Mouse (Mus musculus): Measurements from ENCODE around the gene Tbce.
"Not testable (repeated sequence)": the region's sequence is repeated elsewhere in the genome, so short reads cannot be mapped to it uniquely, and the experiment has no call there.

Gene Tbce

GRCm38 (mm10) chr13:14033309-14034072, 5.9 kb downstream of the Tbce start:
- DNase-seq, result no peak

GRCm38 (mm10) chr13:14026154-14026820, 13.2 kb downstream of the Tbce start:
- no peak for DNase-seq

DNA sequence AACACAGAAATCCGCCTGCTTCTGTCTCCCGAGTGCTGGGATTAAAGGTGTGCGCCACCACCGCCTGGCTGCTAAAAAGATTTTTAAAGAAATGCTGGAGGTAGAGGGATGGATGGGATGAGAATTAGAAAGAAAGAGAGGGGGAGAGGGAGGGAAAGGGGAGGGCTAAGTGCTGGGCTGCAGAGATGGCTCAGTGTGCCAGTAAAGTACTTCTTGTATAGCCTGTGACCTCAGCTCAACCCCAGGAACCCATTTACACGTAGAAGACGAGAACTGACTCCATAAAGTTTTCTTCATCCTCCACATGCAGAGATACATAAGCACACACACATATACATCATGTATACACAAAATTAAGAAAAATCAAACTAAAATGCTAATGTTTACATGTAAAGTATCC, 13.9 kb downstream of the Tbce start:
- DNase-seq, result no peak

DNA sequence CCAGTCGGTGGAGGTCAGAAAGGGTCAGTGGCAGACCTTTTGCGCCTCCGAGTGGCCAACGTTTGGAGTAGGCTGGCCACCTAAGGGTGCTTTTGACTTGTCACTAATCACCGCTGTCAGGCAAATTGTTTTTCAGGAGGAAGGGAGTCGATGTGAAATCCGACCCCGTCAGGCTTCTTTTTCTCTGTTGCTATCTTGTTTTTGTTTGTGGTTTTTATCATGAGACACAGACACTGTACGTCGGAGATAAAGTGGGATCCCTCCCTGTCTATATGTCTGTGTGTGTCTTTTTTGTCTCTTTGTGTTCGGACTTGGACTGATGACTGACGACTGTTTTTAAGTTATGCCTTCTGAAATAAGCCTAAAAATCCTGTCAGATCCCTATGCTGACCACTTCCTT, 18.0 kb downstream of the Tbce start:
- not testable (repeated sequence) for DNase-seq

DNA sequence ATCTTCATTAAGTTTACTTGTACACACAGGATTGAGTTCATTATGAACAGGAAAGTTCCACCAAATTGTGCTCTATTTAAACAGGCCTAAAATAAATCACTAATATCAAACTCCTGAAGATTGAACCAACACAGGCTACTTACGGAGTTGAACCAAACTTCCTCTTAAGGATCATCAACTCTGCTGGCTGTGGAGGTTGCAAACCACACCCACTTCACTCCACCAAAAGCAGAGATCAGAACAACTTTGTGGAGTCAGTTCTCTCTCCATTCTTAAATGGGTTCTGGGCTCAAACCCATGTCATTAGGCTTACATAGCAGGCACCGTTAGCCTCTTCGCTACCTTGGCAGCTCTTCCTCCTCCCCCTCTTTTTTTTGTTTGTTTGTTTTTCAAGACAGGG, 20.6 kb downstream of the Tbce start:
- no peak for DNase-seq

DNA sequence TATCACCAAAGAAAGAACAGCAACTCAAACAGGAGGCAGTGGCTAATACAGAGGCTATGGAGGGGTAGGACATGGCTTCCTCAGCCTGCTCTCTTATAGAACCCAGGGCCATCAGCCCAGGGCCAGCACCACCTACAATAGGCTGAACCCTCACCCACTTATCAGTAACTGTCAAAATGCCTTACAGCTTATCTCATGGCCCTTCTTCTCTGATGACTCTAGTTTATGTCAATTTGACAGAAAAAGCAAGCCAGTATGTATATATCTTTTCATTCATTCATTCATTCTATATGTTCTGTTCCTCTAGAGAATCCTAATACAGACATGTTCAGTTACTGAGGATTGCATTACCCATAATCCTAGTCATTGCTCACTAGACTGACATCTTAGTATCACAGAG, 21.2 kb downstream of the Tbce start:
- no peak for DNase-seq

GRCm38 (mm10) chr13:14015609-14016008, 23.8 kb downstream of the Tbce start:
- no peak for DNase-seq

- DNase-seq, result peak; percentile 35 to 47
Measured at GRCm38 (mm10) chr13:14014540-14014939, 24.9 kb downstream of the Tbce start.

DNA sequence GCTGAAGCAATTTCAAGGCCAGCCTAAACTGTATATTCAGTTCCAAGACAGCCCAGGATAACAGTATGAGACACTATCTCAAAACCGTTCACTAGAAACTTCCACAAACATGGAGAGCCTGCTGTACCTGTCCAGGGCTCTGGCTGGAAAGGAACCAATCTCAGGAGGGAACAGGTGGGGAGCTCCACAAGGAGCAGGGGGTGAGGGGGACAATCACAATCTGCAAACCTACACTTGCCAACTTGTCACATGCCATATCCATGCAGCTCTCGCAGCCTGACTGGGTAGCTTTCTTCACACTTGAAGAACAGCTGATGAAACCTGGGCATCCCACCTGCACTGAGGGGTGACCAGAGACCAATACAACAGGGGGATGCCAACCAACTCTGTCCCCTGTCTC, 25.4 kb downstream of the Tbce start:
- peak; percentile 23 to 30 for DNase-seq

- DNase-seq, result no peak
Measured at GRCm38 (mm10) chr13:14011454-14011995, 27.9 kb downstream of the Tbce start.

DNA sequence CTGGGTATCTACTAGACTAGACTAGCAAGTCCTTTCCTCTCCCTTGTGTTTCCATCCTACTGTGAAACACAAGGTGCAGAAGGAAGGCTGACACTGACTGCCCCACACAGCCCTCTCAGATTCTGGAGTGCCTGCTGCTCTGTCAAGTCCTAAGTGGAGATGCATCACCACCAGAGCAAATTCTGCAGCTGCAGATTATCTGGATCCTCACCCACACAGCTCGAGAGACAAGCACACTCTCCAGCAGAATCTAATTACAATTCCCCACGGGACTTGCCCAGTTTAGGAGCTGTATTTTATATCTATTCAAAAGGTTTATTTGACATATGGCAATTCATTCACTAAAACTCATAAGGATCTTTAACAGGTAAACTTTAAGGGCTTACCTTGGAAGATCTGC, 33.4 kb downstream of the Tbce start:
- no peak for DNase-seq

DNA sequence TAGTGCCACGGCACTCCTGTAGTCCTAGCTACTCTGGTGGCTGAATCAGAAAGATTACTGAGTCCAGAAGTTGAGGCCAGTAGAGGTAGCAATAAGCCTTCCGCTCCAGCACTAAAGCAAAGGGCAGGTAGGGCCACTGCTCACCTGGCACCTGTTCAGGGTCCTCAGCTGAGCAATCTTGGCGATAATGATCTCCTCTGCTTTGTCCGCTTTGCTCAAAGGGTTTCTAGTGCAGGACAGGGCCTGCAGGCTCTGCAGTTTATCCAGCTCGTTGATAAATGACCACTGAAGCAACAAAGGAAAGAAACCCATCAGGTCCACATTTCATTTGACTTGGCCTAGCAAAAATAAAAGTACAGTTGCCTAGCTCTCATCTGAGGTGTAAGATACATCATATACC, 34.4 kb downstream of the Tbce start:
- DNase-seq, result no peak

DNA sequence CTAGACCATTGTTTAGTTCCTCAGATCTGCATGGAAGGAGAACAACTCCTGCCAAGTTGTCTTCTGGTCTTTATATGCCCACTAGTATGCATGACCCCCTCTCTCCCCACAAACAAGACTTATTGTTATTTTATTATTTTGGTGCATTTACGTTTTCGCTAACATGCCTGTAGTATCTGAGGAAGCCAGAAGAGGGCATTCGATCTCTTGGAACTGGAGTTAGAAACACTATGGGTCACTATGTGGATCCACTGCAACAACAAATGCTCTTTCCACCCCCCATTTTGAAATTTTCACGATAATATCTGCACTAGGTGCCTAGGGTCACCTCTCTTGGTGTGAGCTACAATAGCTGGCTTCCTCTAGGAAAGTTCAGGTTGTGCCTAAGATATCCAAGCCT, 35.4 kb downstream of the Tbce start:
- no peak for DNase-seq

DNA sequence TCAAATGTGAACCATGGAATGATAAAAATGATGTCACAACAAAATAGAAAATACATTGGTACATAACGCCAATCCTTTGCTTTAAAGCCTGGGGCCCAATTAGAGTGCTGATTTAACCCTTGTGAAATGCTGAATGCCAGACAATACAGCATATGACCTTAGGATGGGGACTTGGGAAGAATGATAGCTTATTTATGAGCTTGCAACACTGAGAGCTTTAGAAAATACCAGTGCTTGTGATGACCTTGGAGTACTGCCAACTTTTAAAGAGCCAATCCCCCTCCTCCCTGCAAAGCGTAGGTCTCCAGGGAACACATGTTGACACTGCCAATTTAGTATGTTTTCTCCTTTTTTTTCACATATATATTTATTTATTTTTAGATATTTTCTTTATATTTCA, 36.7 kb downstream of the Tbce start:
- no peak for DNase-seq

GRCm38 (mm10) chr13:13997476-13997875, 42.0 kb downstream of the Tbce start:
- DNase-seq, result no peak

GRCm38 (mm10) chr13:13995046-13995445, 44.4 kb downstream of the Tbce start:
- no peak for DNase-seq

DNA sequence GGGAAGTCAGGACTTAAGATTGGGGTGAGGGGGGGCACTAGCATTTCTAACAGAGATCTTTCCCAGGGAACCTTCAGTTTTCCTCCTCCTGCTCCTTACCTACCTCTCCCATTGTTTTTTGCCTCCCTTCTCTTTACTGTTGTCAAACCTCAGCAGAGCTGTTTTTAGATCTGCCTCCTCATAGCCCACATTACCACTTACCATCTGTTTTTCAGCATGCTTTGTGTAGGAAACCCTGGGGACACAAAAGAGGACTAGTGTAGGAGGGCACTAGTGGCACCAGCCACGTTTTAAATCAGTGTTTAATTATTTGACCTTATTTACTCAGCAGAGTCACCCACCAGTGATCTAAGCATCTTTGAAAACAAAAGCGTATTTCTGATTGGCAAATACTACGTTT, 46.4 kb downstream of the Tbce start:
- no peak for DNase-seq

DNA sequence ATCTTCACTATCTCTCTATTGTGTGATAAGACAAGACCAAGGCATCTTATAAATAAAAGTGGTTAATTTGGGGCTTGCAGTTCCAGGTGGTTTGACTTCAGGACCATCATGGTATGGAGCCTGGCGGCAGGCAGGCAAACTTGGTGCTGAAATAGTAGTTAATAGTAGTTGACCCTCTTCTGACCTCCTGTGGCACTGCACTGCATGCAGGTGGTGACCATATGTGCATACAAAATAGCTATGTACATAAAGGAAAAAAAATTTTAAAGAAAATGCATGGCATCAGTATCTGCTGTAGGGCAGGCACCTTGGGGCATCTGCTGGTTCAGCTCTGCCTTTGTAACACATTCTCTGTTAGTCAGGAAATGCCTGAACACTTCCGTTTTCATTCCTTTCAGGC, 49.0 kb downstream of the Tbce start:
- no peak for DNase-seq

DNA sequence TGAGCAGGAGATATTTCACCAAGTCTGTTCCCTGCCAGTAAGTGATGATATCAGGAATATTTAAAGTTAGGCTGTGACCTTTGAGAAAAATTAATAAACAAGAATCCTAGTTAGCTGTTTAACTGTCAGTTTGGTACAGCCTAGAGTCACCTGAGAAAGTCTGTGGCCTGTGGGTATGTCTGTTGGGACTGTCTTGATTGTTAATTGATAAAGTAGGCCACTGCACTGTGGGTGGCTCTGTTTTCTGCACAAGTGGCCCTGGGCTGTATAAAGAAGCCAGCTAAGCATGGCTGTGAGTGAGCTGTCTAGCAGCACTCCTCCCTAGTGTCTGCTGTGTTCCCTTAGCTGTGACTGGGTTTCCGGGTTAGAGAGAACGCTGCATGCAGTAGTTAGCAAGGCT, 50.3 kb downstream of the Tbce start:
- no peak for DNase-seq

DNA sequence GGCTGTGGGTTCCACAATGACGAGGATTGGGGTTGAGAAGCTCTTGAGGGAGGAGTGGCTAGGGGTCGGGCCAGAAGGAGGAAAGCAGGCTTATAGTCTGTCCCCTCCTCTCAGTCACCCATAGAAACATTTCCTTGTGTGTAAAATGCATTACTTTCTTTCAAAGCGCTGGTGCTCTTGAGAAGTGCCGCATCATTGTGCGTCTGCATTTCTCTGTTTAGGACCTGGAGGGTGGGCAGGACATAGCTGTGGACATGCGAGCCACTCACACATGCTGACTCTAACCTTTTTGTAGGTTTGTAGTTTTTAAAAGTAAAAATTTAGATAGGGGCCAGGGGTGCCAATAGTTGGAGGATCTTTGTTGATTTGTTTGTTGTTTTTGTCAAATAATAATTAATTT, 55.9 kb downstream of the Tbce start:
- no peak for DNase-seq

DNA sequence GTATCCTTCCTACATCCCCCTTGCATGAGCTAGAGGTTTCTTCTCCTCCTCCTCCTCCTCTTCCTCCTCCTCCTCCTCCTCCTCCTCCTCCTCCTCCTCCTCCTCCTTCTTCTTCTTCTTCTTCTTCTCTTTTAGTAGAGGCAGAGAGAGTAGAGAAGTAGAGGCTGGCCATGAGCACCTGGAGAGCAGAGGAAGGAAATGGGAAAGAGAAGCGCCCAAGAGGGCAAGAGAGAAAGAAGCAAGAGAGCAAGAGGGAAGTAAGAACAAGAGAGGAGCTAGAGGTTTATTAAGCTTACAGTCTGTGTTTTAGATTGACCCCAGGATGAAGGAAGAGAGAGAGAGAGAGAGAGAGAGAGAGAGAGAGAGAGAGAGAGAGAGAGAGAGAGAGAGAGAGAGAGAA, 57.6 kb downstream of the Tbce start:
- DNase-seq, result not testable (repeated sequence)

DNA sequence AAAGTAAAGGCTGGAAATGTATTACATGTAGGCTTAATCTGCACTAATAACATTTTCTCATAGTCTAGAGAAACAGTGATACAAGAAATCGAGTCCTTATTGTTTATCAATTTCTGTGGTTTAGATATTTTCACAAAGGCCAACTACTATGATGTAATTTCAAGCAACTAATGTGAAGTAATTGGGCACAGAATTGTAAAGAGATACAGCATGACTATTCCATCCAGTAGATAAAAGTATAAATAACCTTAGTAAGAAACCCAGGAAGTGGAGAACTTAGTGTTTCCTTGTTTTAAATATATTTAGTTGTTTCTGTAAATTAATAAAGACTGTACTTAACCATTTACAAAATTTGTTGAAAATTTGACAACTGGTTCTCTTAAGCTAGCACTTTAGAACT, 69.6 kb downstream of the Tbce start:
- DNase-seq, result no peak

- DNase-seq, result no peak
Measured at GRCm38 (mm10) chr13:13968629-13969111, 70.8 kb downstream of the Tbce start.

DNA sequence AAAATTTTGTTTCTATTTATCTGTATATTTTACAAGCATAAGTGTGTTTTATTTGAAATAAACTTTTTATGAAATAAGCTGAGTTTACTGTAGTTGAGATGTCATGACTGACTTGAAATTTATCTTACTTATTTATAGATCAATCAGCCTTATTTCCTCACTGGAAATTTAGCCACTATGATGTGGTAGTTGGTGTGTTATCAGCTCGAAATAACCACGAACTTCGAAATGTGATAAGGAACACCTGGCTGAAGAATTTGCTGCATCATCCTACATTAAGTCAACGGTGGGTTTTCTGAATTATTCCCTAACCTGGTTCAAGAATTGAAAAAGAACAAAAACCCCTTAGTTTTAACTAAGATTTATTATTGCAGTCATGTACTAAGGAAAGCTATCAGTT, 73.3 kb downstream of the Tbce start:
- no peak for DNase-seq

Data from cerebellum, postnatal 36 days (tissue).